Mouse (Mus musculus): ENCODE results near the gene Tpbgl.

The Tpbgl gene

GRCm38 (mm10) chr7:99580247-99580646 is 46.7 kb downstream of the Tpbgl start:
- no peak for DNase-seq (ENCODE audit: low spot score in 2 of 2)

GRCm38 (mm10) chr7:99579491-99580190 is 47.3 kb downstream of the Tpbgl start:
- DNase-seq (ENCODE audit: low spot score in 2 of 2) = no peak

- no peak for DNase-seq (ENCODE audit: low spot score in 2 of 2)
Measured at GRCm38 (mm10) chr7:99578246-99578645, 48.7 kb downstream of the Tpbgl start.

Data from urinary bladder, postnatal 36 days (tissue).